Mouse (Mus musculus) ES-Bruce4 (cell line): ENCODE results near the gene Slc2a3.

Experiments used
- CTCF ChIP-seq: IDR thresholded peaks from one replicate; pipeline ENCODE4 v1.8.1; 2011; ENCODE audit warnings: low read depth, low read length
- POLR2A ChIP-seq: IDR thresholded peaks from one replicate; pipeline ENCODE4 v1.8.1; 2011; ENCODE audit warnings: low read length; ENCODE audit not compliant: insufficient read depth

- TF ChIP-seq CTCF (no peak), POLR2A (no peak)
These were observed 11.3 kb upstream of the Slc2a3 start for GRCm38 (mm10) chr6:122812716-122813115.
